Mouse (Mus musculus) midbrain, postnatal 0 days (tissue): ENCODE measurements around the gene Rps15a. TPM values are rescaled to one million over a fixed set of nuclear protein-coding genes. Genes with fewer than 3 reads are reported as not detected.

Experiments
- ATAC-seq: fragments of 200-750 bp; cut with Nextera tagmentation; 2 replicates; pipeline ENCODE4 v1.8.0; 2017; ENCODE audit warnings: moderate number of reproducible peaks, mild to moderate bottlenecking, moderate TSS enrichment, moderate library complexity; ENCODE audit not compliant: low FRiP score
- DNase-seq: peaks from one replicate; pipeline ENCODE4 v3.0.0-alpha.2; 2015; ENCODE audit warnings: low spot score
- H3K27ac ChIP-seq: fragments of 300-500 bp; sonication (generic); 2 replicates; pipeline ENCODE4 v1.5.1; 2014; ENCODE audit warnings: low read depth, mild to moderate bottlenecking, low read length, mixed read lengths
- H3K27me3 ChIP-seq: fragments of 300-500 bp; sonication (generic); 2 replicates; pipeline ENCODE4 v1.6.1; 2014; ENCODE audit warnings: low read length, control low read depth, mixed read lengths; ENCODE audit not compliant: insufficient read depth
- H3K36me3 ChIP-seq: fragments of 300-500 bp; sonication (generic); 2 replicates; pipeline ENCODE4 v1.6.1; 2014; ENCODE audit warnings: low read length, control low read depth, mixed read lengths; ENCODE audit not compliant: insufficient read depth
- H3K4me1 ChIP-seq: fragments of 300-500 bp; sonication (generic); 2 replicates; pipeline ENCODE4 v1.6.1; 2014; ENCODE audit warnings: mild to moderate bottlenecking, control low read depth, antibody characterized with exemption, low read length, mixed read lengths; ENCODE audit not compliant: insufficient read depth
- H3K4me2 ChIP-seq: fragments of 300-500 bp; sonication (generic); 2 replicates; pipeline ENCODE4 v1.6.1; 2014; ENCODE audit warnings: low read depth, mild to moderate bottlenecking, low read length, mixed read lengths; ENCODE audit not compliant: poor library complexity, severe bottlenecking
- H3K4me3 ChIP-seq: fragments of 300-500 bp; sonication (generic); 2 replicates; pipeline ENCODE4 v1.5.1; 2014; ENCODE audit warnings: low read depth, mild to moderate bottlenecking, low read length, moderate library complexity
- H3K9ac ChIP-seq: fragments of 300-500 bp; sonication (generic); replicated peaks from 2 replicates; pipeline ENCODE4 v1.6.1; 2014; ENCODE audit warnings: mild to moderate bottlenecking, low read length, moderate library complexity, mixed read lengths; ENCODE audit not compliant: poor library complexity, severe bottlenecking
- H3K9me3 ChIP-seq: fragments of 300-500 bp; sonication (generic); 2 replicates; pipeline ENCODE4 v1.6.1; 2016; ENCODE audit warnings: low read length, control low read depth
- CTCF ChIP-seq: IDR thresholded peaks from 2 replicates; pipeline ENCODE4 v1.5.1; 2016; ENCODE audit warnings: antibody characterized with exemption, mild to moderate bottlenecking
- WGBS: fragments of 180-500 bp; shearing (Covaris S2); extraction: QIAGEN DNeasy Blood & Tissue Kit; methylation state at CpG from one replicate; pipeline ENCODE4 v1.1.7; 2014; 5-methylcytosine and 5-hydroxymethylcytosine counted together
- polyA plus RNA-seq: library from polyadenylated mRNA; unstranded; fragments of >200 nt; fragmentation: Nextera tagmentation; extraction: Ambion mirVana; gene quantifications from 2 replicates; pipeline ENCODE4 v1.2.1, GENCODE M21; 2015
- total RNA-seq: library from RNA; depleted of rRNA; stranded (reverse); fragments of >200 nt; gene quantifications from 2 replicates; pipeline ENCODE4 v1.2.3, GENCODE M21; 2014

The Rps15a gene
- total and polyA plus RNA-seq, 2 experiments from 2014 or later: 242 to 322 TPM

DNA sequence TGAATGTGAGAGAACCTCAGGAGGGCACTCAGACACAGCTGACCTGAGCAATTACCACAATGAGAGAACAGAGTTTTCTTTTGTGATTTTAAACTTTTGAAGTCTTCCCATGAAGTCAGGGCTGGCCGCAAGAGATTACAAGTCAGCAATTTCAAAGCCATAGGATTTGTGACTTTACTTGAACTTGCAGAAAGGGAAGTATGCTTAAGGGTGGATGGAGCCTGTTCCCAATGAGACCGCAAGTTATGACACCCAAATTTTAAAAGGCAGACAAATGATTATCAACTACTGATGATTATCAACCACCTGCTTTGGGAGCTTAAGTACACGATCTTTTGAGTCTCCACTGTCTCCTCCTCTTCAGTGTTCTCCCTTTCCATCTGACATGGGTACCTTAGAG, 2.4 kb upstream of the Rps15a start:
- no peak overlapping the region for H3K9ac ChIP-seq
- no peak overlapping the region for H3K27ac ChIP-seq
- H3K4me2 ChIP-seq: no peak overlapping the region
- H3K4me3 ChIP-seq: no peak overlapping the region
- 82% methylated on average over 3 of the region's 3 CpGs for WGBS
- DNase-seq (no peak), ATAC-seq (no peak)
- TF ChIP-seq CTCF: no peak
- peaks cover 4% of the 10 kb centered on the region; the same call in 1 of the 2 replicates for H3K4me1 ChIP-seq
- peaks cover 28% of the 10 kb centered on the region for H3K36me3 ChIP-seq
- no peaks in the 10 kb centered on the region for H3K27me3 ChIP-seq
- H3K9me3 ChIP-seq: no peaks in the 10 kb centered on the region

GRCm38 (mm10) chr7:118117539-118118210, 1.7 kb upstream of the Rps15a start:
- Histone ChIP-seq H3K9me3 (no peaks in the 10 kb centered on the region), H3K4me3 (no peak overlapping the region), H3K4me2 (no peak overlapping the region), H3K27ac (no peak overlapping the region), H3K9ac (no peak overlapping the region), H3K36me3 (peaks cover 28% of the 10 kb centered on the region), H3K4me1 (peaks cover 4% of the 10 kb centered on the region; the same call in 1 of the 2 replicates), H3K27me3 (no peaks in the 10 kb centered on the region)
- 59% methylated on average over 4 of the region's 4 CpGs for WGBS
- TF ChIP-seq CTCF: no peak
- DNase-seq (no peak), ATAC-seq (no peak)

DNA sequence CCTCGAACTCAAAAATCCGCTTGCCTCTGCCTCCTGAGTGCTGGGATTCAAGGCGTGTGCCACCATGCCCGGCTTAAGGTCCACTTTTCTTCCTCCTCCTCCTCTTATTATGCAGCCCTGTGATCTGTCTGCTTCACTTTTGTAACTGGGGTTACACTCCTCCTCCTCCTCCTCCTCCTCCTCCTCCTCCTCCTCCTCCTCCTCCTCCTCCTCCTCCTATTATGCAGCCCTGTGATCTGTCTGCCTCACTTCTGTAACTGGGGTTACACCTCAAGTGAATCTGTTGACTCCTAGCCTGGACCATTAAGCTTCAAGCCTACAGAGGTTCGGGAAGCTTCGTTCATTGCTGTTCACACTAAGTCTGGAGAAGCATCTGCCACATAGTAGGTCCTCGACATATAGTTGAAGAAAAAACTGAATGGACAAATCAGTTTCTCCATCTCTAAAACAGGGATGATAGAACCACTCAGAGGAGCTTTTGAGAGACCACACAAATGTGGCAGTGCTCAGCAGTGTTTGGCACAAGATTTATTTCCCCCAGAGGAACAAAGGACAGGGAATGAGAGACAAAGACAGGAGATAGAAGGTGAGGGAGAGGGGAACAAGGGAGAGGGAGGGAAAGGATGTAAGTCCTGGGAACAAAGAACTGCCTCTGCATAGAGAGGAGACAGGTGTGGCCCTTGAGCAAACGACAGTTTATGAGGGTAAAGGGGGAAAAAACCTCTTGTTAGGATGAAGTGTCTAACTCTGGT, 975 bp upstream of the Rps15a start:
- Histone ChIP-seq H3K9ac (no peak overlapping the region), H3K27me3 (no peaks in the 10 kb centered on the region), H3K9me3 (no peaks in the 10 kb centered on the region), H3K4me2 (peak overlapping the region; percentile 54), H3K4me3 (peak overlapping the region; percentile 91; the same call in 1 of the 2 replicates), H3K27ac (no peak overlapping the region), H3K4me1 (peaks cover 4% of the 10 kb centered on the region; the same call in 1 of the 2 replicates), H3K36me3 (peaks cover 26% of the 10 kb centered on the region)
- WGBS: 18% methylated on average over 8 of the region's 8 CpGs
- DNase-seq: no peak
- no peak for TF ChIP-seq CTCF
- ATAC-seq: no peak

GRCm38 (mm10) chr7:118115533-118115876, 483 bp downstream of the Rps15a start:
- H3K36me3 ChIP-seq: peaks cover 20% of the 10 kb centered on the region
- no peak for DNase-seq

DNA sequence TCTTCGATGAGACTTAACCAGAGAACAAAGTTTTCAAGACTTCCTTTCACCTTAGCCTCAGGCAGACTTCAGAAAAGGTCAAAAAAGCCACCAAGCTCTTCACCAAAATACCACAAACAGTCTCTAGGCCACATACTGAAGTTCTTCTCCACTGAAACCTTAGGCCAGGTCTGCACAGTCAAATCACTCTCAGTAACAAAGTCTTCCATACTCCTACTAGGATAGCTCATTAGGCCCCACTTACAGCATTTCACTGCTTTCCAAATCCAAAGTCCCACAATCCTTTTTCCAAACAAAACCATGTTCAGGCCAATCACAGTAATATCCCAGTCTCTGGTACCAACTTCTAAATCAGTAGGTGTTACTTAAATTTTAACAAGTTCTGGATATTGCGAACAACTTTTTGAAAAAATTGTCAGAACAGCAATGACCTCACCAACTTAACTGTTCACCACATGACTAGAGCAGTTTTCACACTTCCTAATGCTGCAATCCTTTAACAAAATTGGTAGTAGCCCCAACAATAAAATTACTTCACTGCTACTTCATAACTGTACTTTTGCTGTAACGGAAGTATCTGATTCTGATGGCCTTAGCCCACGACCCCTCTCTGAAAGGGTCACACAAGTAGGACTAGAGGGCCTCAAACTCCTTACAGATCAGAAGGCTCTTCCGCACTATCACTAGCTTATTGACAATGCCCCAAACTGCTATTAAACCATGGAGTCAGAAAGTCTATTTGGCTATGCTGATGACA, 2.3 kb downstream of the Rps15a start:
- peaks cover 14% of the 10 kb centered on the region for H3K36me3 ChIP-seq
- WGBS: 76% methylated on average over 5 of the region's 5 CpGs
- H3K4me3 ChIP-seq: peak overlapping the region; percentile 91
- TF ChIP-seq CTCF: no peak
- ATAC-seq (no peak), DNase-seq (no peak)
- H3K4me1 ChIP-seq: peaks cover 13% of the 10 kb centered on the region; the same call in 1 of the 2 replicates
- no peaks in the 10 kb centered on the region for H3K27me3 ChIP-seq
- H3K4me2 ChIP-seq: peak overlapping the region; percentile 71
- no peak overlapping the region for H3K27ac ChIP-seq
- no peaks in the 10 kb centered on the region for H3K9me3 ChIP-seq
- H3K9ac ChIP-seq: 0 out of 2 replicates have a peak overlapping the region, but pooled peaks have one; percentile 14

More at GRCm38 (mm10) chr7:118115533-118115876, 483 bp downstream of the Rps15a start:
- TF ChIP-seq CTCF: no peak
- 0% methylated on average over 20 of the region's 20 CpGs for WGBS
- no peaks in the 10 kb centered on the region for H3K9me3 ChIP-seq
- peak overlapping the region; percentile 89 for H3K9ac ChIP-seq
- ATAC-seq: peak; percentile 66; the same call in 1 of the 2 replicates
- H3K4me2 ChIP-seq: peak overlapping the region; percentile 71
- H3K27me3 ChIP-seq: no peaks in the 10 kb centered on the region
- H3K4me3 ChIP-seq: peak overlapping the region; percentile 91
- H3K27ac ChIP-seq: peak overlapping the region; percentile 88
- H3K4me1 ChIP-seq: peaks cover 13% of the 10 kb centered on the region; the same call in 1 of the 2 replicates
